Mouse (Mus musculus) intestine, postnatal 0 days (tissue): Measurements from ENCODE around the gene Plekha5. TPM values are rescaled to one million over a fixed set of nuclear protein-coding genes. Genes with fewer than 3 reads are reported as not detected.

Source experiments
- ATAC-seq: fragments of 200-750 bp; cut with Nextera tagmentation; 2 replicates; pipeline ENCODE4 v1.8.0; 2017; ENCODE audit warnings: mild to moderate bottlenecking, moderate TSS enrichment, moderate library complexity
- H3K27ac ChIP-seq: fragments of 300-500 bp; sonication (generic); 2 replicates; pipeline ENCODE4 v1.5.1; 2014; ENCODE audit warnings: mild to moderate bottlenecking, low read depth, low read length, moderate library complexity
- H3K27me3 ChIP-seq: fragments of 300-500 bp; sonication (generic); replicated peaks from 2 replicates; pipeline ENCODE4 v1.6.1; 2014; ENCODE audit warnings: low read length, mixed read lengths; ENCODE audit not compliant: control insufficient read depth, insufficient read depth
- H3K36me3 ChIP-seq: fragments of 300-500 bp; sonication (generic); 2 replicates; pipeline ENCODE4 v1.6.1; 2014; ENCODE audit warnings: mild to moderate bottlenecking, moderate library complexity; ENCODE audit not compliant: control insufficient read depth, insufficient read depth
- H3K4me1 ChIP-seq: fragments of 300-500 bp; sonication (generic); replicated peaks from 2 replicates; pipeline ENCODE4 v1.6.1; 2014; ENCODE audit warnings: antibody characterized with exemption, low read length, mixed read lengths; ENCODE audit not compliant: control insufficient read depth, insufficient read depth
- H3K4me2 ChIP-seq: fragments of 300-500 bp; sonication (generic); replicated peaks from 2 replicates; pipeline ENCODE4 v1.6.1; 2014; ENCODE audit warnings: low read depth, mild to moderate bottlenecking, moderate library complexity
- H3K4me3 ChIP-seq: fragments of 300-500 bp; sonication (generic); 2 replicates; pipeline ENCODE4 v1.5.1; 2014; ENCODE audit warnings: low read depth, low read length
- H3K9ac ChIP-seq: fragments of 300-500 bp; sonication (generic); 2 replicates; pipeline ENCODE4 v1.6.1; 2014; ENCODE audit warnings: mild to moderate bottlenecking, low read depth, low read length
- H3K9me3 ChIP-seq: fragments of 300-500 bp; sonication (generic); 2 replicates; pipeline ENCODE4 v1.6.1; 2016; ENCODE audit warnings: mixed run types; ENCODE audit not compliant: control insufficient read depth
- CTCF ChIP-seq: sonication (generic); IDR thresholded peaks from 2 replicates; pipeline ENCODE4 v1.5.1; 2016; ENCODE audit warnings: low read depth, mild to moderate bottlenecking, control low read depth, antibody characterized with exemption, moderate library complexity
- WGBS: fragments of 180-500 bp; shearing (Covaris S2); extraction: QIAGEN DNeasy Blood & Tissue Kit; methylation state at CpG from one replicate; pipeline ENCODE4 v1.1.7; 2014; 5-methylcytosine and 5-hydroxymethylcytosine counted together
- polyA plus RNA-seq: library from polyadenylated mRNA; unstranded; fragments of >200 nt; fragmentation: Nextera tagmentation; extraction: Ambion mirVana; gene quantifications from 2 replicates; pipeline ENCODE4 v1.2.1, GENCODE M21; 2015

The Plekha5 gene
- polyA plus RNA-seq, 1 experiment from 2014 or later: 18.0 TPM

DNA sequence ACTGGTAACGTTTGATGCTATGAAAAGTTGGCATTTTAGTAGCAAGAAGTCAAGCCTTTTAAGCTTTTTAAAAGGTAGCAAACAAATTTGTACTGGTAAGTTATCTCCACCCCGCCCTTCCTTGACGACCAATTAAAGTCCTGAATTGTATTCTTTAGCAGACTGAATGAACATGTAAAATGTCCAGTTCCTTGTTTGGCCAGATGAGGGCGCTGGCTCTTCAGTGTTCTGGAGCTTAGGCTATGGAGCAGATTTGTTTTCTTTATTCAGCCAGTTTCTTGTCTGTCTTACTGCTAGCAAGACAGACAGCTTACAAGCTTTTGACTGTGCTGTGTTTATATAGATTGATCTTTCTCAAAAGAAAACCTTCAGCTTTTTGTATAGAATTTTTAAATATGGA, 48.5 kb downstream of the Plekha5 start:
- Histone ChIP-seq H3K4me1 (no peaks in the 10 kb centered on the region), H3K4me2 (no peak overlapping the region), H3K9ac (no peak overlapping the region), H3K4me3 (no peak overlapping the region), H3K27ac (no peak overlapping the region), H3K36me3 (no peaks in the 10 kb centered on the region), H3K9me3 (no peaks in the 10 kb centered on the region), H3K27me3 (no peaks in the 10 kb centered on the region)
- TF ChIP-seq CTCF: peak; percentile 84
- no peak for ATAC-seq
- 46% methylated on average over 4 of the region's 4 CpGs for WGBS

DNA sequence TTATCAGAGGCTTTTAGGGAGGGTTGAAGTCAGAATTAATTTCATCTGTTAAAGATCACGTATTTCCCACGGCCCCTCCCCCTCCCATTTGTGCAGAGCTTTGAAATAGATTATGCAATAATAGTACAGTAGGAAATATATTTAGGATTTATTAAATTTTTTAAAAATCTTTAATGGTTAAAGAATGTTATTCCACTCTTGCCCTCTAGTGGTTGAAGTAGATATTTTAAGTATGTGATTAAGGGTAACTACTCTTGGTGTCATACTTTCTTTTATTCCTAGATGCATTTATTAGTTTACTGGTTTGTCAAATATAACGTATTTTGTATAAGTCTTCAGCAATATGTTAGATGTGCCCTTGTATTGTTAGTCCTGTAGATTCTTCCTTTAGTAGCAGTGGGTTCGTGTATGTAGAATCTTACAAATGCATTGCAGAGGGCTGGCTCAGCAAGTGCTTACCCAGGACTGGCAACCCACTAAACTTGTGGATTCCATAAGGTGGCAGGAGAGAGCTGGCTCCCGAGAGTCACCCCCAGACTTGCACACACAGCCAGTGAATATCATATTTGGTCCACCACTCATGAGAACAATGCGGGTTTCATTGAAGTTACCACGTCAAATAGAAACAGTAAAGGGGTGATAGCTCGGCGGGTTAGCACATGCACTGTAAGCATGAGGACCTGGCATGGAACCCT, 51.7 kb downstream of the Plekha5 start:
- TF ChIP-seq CTCF: peak; percentile 33
- no peak overlapping the region for H3K4me2 ChIP-seq
- H3K4me3 ChIP-seq: no peak overlapping the region
- no peaks in the 10 kb centered on the region for H3K9me3 ChIP-seq
- no peaks in the 10 kb centered on the region for H3K4me1 ChIP-seq
- H3K27ac ChIP-seq: no peak overlapping the region
- 83% methylated on average over 9 of the region's 9 CpGs for WGBS
- no peak for ATAC-seq
- no peak overlapping the region for H3K9ac ChIP-seq
- 0 out of 2 replicates have a peak, but pooled peaks cover 3% of the 10 kb centered on the region for H3K36me3 ChIP-seq
- no peaks in the 10 kb centered on the region for H3K27me3 ChIP-seq

GRCm38 (mm10) chr6:140476981-140477380, 53.1 kb downstream of the Plekha5 start:
- H3K4me1 ChIP-seq: no peaks in the 10 kb centered on the region
- H3K4me2 ChIP-seq: no peak overlapping the region
- no peak overlapping the region; the same call in 1 of the 2 replicates for H3K27ac ChIP-seq
- no peak for ATAC-seq
- no peaks in the 10 kb centered on the region for H3K27me3 ChIP-seq
- 62% methylated on average over 2 of the region's 2 CpGs for WGBS
- H3K4me3 ChIP-seq: no peak overlapping the region
- H3K9me3 ChIP-seq: no peaks in the 10 kb centered on the region
- H3K9ac ChIP-seq: no peak overlapping the region
- 0 out of 2 replicates have a peak, but pooled peaks cover 3% of the 10 kb centered on the region for H3K36me3 ChIP-seq
- no peak for TF ChIP-seq CTCF

GRCm38 (mm10) chr6:140478031-140478430, 54.2 kb downstream of the Plekha5 start:
- no peak for TF ChIP-seq CTCF
- Histone ChIP-seq H3K27me3 (no peaks in the 10 kb centered on the region), H3K27ac (peak overlapping the region; percentile 35; the same call in 1 of the 2 replicates), H3K4me3 (no peak overlapping the region), H3K4me1 (no peaks in the 10 kb centered on the region), H3K9ac (no peak overlapping the region), H3K9me3 (no peaks in the 10 kb centered on the region), H3K4me2 (peak overlapping the region; percentile 32; the same call in 1 of the 2 replicates), H3K36me3 (0 out of 2 replicates have a peak, but pooled peaks cover 3% of the 10 kb centered on the region)
- 19% methylated on average over 7 of the region's 7 CpGs for WGBS
- ATAC-seq: peak; percentile 54; the same call in 1 of the 2 replicates

DNA sequence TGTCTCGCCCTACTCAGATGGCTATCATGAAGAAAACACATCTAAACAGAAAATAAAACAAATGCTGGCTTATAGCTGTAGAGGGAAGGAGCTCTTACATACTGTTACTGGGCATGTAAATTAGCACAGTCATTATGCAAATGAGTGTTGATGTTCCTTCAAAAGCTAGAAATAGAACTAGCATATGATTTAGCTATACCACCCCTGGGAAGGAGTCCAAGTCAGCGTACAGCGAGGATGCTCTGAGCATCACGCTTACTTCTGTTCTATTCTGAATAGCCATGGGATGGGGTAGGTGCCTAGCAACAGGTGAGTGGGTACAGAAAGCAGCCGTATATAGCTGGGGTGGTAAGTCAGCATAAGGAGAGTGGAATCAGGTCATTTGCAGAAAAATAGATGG, 55.1 kb downstream of the Plekha5 start:
- Histone ChIP-seq H3K4me1 (no peaks in the 10 kb centered on the region), H3K27ac (no peak overlapping the region), H3K4me2 (no peak overlapping the region), H3K27me3 (no peaks in the 10 kb centered on the region), H3K4me3 (no peak overlapping the region), H3K9ac (no peak overlapping the region), H3K36me3 (0 out of 2 replicates have a peak, but pooled peaks cover 3% of the 10 kb centered on the region), H3K9me3 (no peaks in the 10 kb centered on the region)
- 89% methylated on average over 5 of the region's 5 CpGs for WGBS
- TF ChIP-seq CTCF: no peak
- ATAC-seq: no peak

- ATAC-seq: no peak
- Histone ChIP-seq H3K4me1 (no peaks in the 10 kb centered on the region), H3K9me3 (no peaks in the 10 kb centered on the region), H3K4me2 (no peak overlapping the region), H3K27me3 (no peaks in the 10 kb centered on the region), H3K9ac (no peak overlapping the region), H3K36me3 (0 out of 2 replicates have a peak, but pooled peaks cover 3% of the 10 kb centered on the region), H3K27ac (no peak overlapping the region), H3K4me3 (no peak overlapping the region)
- TF ChIP-seq CTCF: no peak
- 78% methylated on average over 10 of the region's 10 CpGs for WGBS
Observed at GRCm38 (mm10) chr6:140480425-140481081, 56.7 kb downstream of the Plekha5 start.
